Mouse (Mus musculus) CD4-positive helper T cell, adult 2 months (primary cell): ENCODE data around the gene Fat4.

Experiments used
- DNase-seq: peaks from one replicate; pipeline ENCODE4 v3.0.0-alpha.2; 2012; ENCODE audit warnings: low read depth, missing footprints, low spot score

Fat4 gene

GRCm38 (mm10) chr3:38906832-38907231, 20.1 kb downstream of the Fat4 start:
- no peak for DNase-seq

GRCm38 (mm10) chr3:38907676-38908425, 21.1 kb downstream of the Fat4 start:
- DNase-seq = no peak

- DNase-seq = no peak
These were observed 21.8 kb downstream of the Fat4 start for GRCm38 (mm10) chr3:38908426-38909111.

DNA sequence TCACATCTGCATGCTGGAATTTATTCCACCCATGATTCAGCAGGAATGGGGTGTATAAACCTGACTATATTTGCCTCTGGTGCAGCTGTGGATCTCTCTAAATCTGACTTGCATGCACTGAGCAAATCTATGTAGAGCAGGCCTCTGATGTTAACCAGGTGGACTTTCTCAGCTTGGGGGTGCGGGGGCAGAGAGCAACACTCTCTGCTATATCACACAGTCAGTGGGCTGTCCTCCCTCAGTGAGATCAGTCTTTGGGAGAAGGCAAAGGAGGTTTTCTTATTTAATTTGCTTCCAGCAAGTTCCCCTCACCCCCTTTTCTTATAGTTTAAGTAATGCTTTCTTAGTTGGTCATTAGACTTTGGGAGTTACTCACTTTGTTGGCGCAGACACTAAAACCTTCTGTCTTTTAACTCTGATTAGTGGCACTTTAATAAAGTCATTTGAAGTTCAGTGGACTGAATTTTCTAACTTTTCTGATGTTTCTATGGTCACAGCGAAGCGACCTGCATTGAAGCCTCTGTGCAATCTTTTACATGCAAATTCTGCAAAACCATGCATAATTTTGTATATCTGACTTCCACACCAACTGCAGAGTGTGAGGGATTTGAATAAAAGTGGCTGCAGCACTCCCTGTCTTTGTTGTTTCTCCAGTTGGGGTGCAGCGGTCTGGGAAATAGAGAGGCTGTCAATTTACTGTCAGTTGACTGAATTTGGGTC, 26.2 kb downstream of the Fat4 start:
- DNase-seq = no peak

GRCm38 (mm10) chr3:38913488-38914105, 26.9 kb downstream of the Fat4 start:
- DNase-seq = no peak

DNA sequence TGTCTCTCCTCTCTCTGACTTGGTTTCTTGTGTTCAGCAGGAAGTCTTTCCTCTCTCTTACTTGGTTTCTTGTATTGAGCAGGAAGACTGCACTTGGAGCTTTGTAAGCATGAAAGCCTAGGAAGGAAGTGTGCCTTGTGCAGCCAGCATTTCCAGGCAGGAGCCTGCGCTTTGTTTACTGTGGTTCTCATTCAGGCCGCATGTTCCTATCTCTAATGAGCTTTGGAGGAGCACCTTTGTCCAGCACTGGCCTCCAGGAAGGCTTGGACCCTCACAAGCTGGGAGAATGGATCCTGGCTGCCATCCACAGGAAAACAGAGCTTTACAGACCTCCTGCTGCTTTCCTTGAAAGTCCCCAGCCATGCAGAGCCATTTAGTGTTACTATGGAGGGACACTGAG, 32.2 kb downstream of the Fat4 start:
- no peak for DNase-seq

GRCm38 (mm10) chr3:38921031-38921430, 34.3 kb downstream of the Fat4 start:
- no peak for DNase-seq

- DNase-seq = no peak
These were observed 36.5 kb downstream of the Fat4 start for GRCm38 (mm10) chr3:38923251-38923686.

DNA sequence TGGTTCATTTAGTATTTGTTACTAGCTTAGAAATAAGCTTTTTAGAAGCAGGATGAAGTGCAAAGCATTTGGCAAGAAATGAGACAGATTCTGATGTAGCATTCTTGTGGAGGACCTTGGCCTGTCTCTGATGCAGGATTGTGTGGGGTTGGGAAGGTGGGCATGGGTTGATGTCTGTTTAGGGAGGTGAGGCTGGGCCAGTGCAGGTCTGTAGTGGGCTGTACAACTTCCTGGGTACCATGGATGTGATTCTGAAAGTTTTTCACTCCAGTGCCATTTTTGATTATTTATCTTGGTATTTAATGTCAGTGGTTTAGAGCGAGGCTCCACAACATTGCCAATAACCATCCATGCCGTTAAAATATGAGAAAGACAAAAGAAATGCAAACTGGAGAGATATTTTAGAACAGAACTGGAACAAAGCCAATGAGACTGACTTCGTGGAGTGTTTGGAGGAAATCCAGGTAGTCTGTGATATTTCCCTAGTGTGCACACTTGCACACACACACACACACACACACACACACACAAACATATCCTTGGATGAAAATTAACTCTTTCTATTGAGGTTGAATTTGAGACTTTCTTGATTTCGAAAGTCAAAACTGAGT, 41.4 kb downstream of the Fat4 start:
- DNase-seq = no peak

GRCm38 (mm10) chr3:38928751-38929150, 42.0 kb downstream of the Fat4 start:
- DNase-seq = no peak

DNA sequence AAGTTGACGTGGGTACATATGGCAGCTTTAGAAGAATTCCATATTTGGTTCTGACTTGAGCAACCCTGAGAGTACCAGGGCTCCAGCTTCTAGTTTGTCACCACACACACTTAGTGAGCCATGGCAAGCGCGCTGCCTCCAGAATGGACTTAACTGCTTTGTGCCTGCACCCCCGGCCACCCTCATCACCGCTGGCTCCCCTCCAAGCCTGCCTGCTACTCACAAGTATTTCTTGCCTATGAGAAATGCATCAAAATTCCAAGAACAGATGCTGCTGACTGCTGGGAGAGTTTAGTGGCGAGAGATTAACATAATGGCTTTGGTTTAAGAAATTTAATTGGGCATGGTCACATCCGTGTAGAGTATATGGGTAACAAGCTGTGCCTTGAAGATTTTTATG, 48.0 kb downstream of the Fat4 start:
- DNase-seq = no peak

GRCm38 (mm10) chr3:38936485-38936884, 49.7 kb downstream of the Fat4 start:
- no peak for DNase-seq

DNA sequence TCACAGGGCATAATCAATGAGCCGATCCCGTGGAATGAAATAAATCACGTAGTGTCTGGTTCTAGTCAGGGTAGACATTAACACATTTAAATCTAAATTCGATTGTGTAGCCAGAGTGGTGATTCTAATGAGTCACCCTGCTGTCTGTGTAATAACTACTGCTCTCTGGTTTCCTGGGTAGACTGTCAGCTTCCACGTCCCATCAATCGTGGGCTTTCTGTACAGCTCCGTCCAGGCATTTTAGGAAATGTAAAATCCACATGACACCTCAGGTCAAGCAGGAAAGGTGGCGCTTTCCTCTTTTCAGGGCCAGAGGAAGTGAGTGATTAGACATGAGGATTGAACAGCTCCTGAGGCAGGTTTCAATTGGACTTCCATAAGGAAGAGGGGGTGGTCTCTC, 50.4 kb downstream of the Fat4 start:
- DNase-seq = no peak

DNA sequence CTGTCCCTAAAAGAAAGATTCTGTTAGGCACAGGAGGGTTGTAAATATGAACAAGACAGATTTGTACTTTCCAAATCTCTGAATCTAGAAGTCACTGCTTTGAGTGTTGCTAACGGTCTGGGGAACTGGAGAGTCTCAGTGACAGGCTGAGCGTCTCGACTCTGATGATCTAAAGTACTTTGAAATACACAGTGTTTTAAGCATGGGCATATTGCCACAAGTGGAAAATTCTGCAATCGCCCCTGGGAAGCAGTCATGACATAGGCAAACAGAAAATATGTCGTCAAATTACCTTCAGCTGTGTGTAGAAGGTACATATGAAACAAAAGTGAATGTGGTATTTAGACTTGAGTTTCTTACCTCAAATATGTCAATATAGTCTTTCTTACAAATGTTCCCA, 51.4 kb downstream of the Fat4 start:
- no peak for DNase-seq

DNA sequence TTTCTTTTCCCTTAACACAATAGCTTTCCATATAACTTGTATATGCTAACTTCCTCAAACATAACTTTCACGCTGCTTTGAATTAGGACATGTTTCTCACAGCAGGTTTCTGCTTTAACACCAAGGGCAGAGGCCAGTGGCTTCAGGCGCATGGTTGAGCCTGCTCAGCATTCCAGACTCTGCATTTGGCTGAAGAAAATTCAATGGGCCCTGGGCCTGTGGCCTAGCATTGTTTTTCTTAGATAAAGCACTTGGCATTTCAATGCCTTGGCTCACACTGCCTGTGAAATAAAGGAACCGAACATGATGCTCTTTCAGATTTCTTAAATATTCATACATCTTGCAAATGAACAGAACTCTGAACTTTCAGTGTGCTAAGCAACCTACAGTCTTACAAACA, 52.8 kb downstream of the Fat4 start:
- DNase-seq = no peak

- no peak for DNase-seq
These were observed 53.6 kb downstream of the Fat4 start for GRCm38 (mm10) chr3:38940327-38940726.

GRCm38 (mm10) chr3:38945157-38945556, 58.4 kb downstream of the Fat4 start:
- no peak for DNase-seq

DNA sequence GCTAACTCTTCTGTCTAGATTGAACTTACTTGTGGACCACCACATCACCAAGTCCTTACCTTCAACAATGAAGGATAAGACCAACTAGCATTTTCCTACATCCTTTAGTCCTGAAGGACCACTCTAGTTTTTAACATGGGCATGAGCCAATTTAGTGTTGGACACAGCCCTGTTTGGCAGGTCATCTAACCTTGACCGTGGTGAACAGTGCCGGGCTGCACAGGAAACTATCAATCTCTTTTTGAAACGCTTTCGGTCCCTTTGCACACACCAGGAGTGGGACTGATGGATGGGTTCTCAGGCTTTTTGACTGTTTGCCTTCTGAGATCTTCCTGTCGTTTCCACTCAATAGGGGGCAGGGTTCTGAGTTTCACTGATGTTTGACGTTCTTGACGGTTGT, 61.0 kb downstream of the Fat4 start:
- DNase-seq = no peak

DNA sequence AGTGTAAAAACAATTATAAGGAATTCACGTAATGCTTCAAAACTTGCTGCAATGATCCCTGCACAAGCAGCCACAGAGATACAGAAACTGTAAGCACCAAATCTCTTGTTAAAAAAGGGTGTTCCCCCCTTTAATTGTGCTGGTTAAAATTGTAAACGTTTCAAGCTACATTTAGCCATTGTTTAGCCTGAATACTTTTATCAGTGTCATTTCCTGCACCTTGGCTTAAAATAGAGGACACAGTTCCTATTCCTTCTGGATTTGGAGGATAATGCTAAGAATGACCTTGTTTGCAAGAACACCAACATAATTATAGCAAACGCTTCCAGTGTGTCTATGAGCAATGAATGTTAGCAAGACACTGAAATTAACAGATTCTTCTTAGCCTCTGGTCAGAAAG, 65.9 kb downstream of the Fat4 start:
- DNase-seq = no peak

GRCm38 (mm10) chr3:38954196-38954595, 67.5 kb downstream of the Fat4 start:
- DNase-seq = no peak

DNA sequence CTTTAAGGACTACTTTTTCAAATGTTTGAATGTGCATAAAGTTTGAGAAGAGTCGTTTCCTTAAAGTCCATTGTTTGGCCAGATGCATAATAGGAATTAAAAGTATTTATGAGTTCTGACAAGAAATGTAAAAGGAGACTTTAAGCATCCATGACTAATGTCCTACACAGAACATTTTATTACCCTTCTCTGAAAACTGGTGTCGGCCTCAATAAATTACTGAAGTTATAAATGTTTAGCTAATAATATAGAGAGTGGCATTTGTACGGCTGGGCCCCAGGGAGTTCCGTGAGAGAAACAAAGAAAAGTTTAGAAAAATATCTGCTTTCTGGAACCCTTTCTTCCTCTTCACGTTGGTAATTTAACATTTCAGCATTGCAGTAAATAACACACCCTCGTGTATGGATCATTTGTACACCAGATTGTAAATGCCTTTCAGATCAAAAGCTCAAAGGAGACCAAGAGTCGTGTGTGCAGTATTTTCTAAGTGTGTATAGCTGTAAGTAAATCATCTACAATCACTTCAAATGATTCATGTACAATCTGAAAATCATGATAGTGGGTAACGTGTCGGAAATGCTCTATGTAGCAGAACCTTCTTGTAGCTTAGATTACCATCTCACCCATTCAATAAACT, 69.4 kb downstream of the Fat4 start:
- no peak for DNase-seq
